Comparison of ENCODE assay signal across 10 mouse cellular contexts in the genomic region with DNA sequence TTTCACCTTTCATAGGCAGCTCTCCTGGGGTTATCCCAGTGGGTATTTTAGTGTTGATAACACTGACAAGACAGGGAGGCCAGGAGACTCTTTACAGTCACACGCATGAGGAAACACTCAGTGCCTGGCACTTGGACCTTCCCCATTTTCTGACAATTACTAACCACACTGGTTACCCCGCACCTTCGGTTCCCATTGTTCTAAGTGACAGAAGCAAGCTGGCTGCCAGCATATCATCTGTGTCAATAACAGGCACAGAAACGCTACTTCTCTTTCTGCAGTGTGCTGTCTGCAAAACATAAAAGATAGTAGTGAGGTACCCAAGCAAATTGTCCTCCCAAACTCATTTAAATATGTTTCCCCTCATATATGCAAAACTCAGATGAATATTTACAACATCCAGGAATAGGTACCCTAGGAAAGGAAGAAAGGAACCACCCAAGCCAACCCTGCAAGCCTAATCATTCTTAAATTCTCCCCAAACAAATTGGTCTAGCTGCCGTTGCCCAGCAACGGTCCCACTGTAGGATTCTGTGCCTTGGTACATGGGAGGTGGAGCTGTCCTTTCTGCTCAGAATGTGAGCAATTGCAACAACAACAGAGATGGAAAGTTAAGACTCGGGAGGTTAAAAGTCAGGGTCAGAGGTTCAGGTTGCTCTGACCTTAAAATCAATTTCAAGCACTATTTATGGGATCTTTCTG.
DNase-seq lines count a peak whose midpoint lies in the region; ATAC-seq lines count a peak whose summit lies in the region.
"Had no signal": no experiment of that assay in that cellular context is flagged by ENCODE, and none has a peak within 500 bp of the region (broad histone marks: within the 10 kb centered on the region; RNA-seq: fewer than 3 reads in every experiment).

No protein-coding gene starts in this region.

- peaks cover 3% of the 10 kb centered on the region; the same call in 1 of the 2 replicates for H3K4me1 ChIP-seq in hindbrain, embryonic 11.5 days (replicated peaks; ENCODE audit: control insufficient read depth, insufficient read depth, low read length)

- no peaks in the 10 kb centered on the region for H3K36me3 ChIP-seq in hindbrain, embryonic 11.5 days (ENCODE audit: control insufficient read depth, insufficient read depth, low read length)

- 24% methylated on average over 7 of the region's 7 CpGs for WGBS in hindbrain, embryonic 11.5 days

- no peaks in the 10 kb centered on the region for H3K9me3 ChIP-seq in hindbrain, embryonic 11.5 days (ENCODE audit: control insufficient read depth, low read length)

- no peak overlapping the region for H3K9ac ChIP-seq in hindbrain, embryonic 11.5 days (ENCODE audit: low read depth, low read length)
- H3K9ac ChIP-seq: lung, embryonic 14.5 days had no signal

- no peak overlapping the region for H3K27ac ChIP-seq in hindbrain, embryonic 11.5 days (ENCODE audit: low read depth, low read length)

- H3K4me2 ChIP-seq in hindbrain, embryonic 11.5 days (replicated peaks; ENCODE audit: low read depth, low read length): no peak overlapping the region
- H3K4me2 ChIP-seq: lung, embryonic 14.5 days had no signal

- DNase-seq in right cerebral cortex, adult 2 months (ENCODE audit: low spot score in 2 of 2): peak; percentile 42 to 44
- DNase-seq in right cerebral cortex, postnatal 25 days: no peak
- DNase-seq in hindbrain, embryonic 11.5 days (ENCODE audit: low spot score): peak; percentile 55
- DNase-seq in right cerebral cortex, postnatal 4 days: peak; percentile 17
- DNase-seq in urinary bladder, adult 18-20 months (ENCODE audit: low spot score in 2 of 2): no peak
- DNase-seq in urinary bladder, postnatal 25 days (ENCODE audit: low spot score): no peak
- no peak for DNase-seq in lung, postnatal 4 days
- DNase-seq: lung, embryonic 14.5 days had no signal

- H3K4me3 ChIP-seq in hindbrain, embryonic 11.5 days (ENCODE audit: low read depth, low read length): no peak overlapping the region

- peak; percentile 71; the same call in 1 of the 2 replicates for ATAC-seq in hindbrain, embryonic 11.5 days (ENCODE audit: low FRiP score)
- ATAC-seq in megakaryocyte, adult 5-6 weeks (ENCODE audit: poor library complexity, severe bottlenecking): peak; percentile 88
- ATAC-seq: intestine, postnatal 0 days had no signal

- 0 out of 2 replicates have a peak, but pooled peaks cover 2% of the 10 kb centered on the region for H3K27me3 ChIP-seq in hindbrain, embryonic 11.5 days (ENCODE audit: control insufficient read depth, insufficient read depth, low read length)

Comparison
In these comparisons a context has a peak if more than half of its experiments do, and no peak if none do; other contexts are left out.
1. DNase-seq: peak in right cerebral cortex, adult 2 months (2 of 2), hindbrain, embryonic 11.5 days (single experiment) and right cerebral cortex, postnatal 4 days (single experiment); none in right cerebral cortex, postnatal 25 days (single experiment), urinary bladder, adult 18-20 months (0 of 2), urinary bladder, postnatal 25 days (single experiment) and lung, postnatal 4 days (0 of 2).